Mouse (Mus musculus) mouse embryonic stem cell (cell line): ENCODE measurements around the gene Casq2.

Source experiments
- in situ Hi-C, 2 experiments: fragments of 300-500 bp; cut with MboI; formaldehyde crosslinking; loops; 1 replicate in 1 of 2; 3 replicates in 1 of 2; pipeline ENCODE4 v1.14.3; 2019 to 2020; ENCODE audit warnings: low sequenced_read_pairs in 2 of 2, low pct_unique_long_range_greater_than_20kb in 1 of 2, mixed read lengths in 1 of 2; ENCODE audit not compliant: unreplicated experiment in 1 of 2

The Casq2 gene

GRCm38 (mm10) chr3:102123654-102124053 lies 37.4 kb downstream of the Casq2 start:
- in situ Hi-C loops: no loop called here

DNA sequence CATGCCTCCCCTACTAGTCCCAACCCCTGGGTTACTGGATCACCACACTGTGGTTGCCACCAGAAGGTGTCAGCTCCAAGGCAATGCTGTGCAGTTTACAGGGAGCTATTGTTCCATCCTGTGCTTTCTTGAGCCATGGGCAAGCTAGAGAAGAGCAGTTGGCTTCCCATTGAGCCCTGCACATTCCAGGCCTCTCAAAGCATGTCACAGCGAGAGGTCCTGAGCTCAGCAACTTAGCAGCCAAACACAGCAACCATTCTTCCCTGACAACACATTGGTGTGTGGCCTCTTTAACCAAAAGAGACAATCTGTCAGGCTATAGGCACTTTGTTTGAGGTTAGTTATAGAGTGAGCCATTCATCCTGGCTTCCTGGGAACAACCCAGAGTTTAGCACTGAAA lies 39.3 kb downstream of the Casq2 start:
- in situ Hi-C loops: no loop called here

DNA sequence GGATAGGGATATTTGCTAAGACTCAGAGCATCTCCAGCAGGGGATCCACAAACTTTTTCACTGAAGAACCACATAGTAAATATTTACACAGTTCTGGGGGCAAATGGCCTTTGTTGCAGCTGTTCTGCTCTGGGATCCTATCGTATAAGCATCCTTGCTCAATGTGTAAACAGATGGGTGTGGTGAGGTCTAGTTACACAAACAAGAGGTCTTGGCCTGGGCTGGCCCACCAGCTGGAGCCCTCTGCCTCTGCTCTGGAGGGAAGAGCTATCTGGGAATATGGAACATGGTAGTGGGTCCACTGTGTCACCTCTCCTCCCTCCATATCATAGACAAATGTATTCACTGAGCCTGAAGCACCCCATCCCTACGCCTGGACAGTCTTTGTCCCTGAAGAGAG lies 40.9 kb downstream of the Casq2 start:
- in situ Hi-C loops: no loop called here

DNA sequence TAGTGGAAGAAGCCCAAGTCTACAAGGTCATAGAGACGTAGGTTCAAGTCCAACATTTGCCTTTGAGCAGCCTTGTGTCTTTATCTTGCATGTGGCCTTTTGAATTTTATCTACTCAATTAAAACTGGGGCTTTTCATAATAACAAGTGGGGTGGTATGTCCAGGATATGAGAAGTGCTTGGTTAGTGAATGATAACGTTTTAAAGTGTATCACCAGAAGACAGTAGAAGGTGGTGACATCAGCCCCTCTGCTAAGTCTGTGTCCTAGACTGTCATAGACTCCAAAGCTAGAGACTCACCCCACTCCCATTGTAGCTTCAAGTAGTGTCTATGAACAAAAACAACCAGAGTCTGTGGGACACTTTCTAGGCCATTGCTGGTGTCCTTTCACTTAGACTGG lies 42.0 kb downstream of the Casq2 start:
- in situ Hi-C loops: no loop called here

GRCm38 (mm10) chr3:102130478-102130877 lies 44.3 kb downstream of the Casq2 start:
- in situ Hi-C loops: no loop called here

- in situ Hi-C loops: no loop called here
These were observed 45.6 kb downstream of the Casq2 start for GRCm38 (mm10) chr3:102131627-102132324.

DNA sequence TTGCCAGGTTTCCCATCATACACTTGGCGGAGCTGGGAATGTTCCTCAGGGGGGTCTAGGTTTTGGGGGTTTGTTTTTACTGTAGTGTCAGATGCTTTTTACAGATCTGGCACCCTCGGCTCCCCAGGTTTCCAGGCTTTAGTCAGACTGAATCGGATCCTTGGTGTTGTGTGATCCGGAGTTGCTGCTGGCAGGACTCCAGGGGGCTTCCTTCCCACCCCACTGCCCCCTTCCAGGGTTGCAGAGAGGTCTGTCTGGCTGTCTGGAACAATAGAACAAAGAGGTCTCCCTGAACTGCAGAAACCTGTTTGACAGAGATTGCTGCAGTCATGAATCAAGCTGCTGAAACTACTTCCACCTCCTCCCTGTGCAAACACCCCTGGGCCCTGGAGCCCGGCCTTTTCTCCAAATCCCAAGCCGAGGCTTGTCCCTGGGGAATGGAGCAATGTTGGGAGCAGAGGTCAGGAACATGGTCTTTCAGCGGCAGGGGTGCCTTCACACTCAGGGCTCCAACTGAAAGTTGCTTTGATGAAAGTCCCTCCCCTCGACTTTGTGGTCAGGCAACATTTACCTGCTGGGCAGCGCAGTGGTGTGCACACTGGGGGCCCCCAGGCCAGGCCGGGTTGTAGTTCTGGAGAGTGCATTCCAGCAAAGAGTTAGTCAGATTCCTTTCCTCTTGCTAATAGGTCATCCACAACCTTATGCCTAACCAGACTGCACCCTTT lies 49.3 kb downstream of the Casq2 start:
- in situ Hi-C loops: no loop called here

- in situ Hi-C loops: no loop called here
These were observed 50.9 kb downstream of the Casq2 start for GRCm38 (mm10) chr3:102137158-102137557.

GRCm38 (mm10) chr3:102138899-102139298 lies 52.7 kb downstream of the Casq2 start:
- in situ Hi-C loops: no loop called here

DNA sequence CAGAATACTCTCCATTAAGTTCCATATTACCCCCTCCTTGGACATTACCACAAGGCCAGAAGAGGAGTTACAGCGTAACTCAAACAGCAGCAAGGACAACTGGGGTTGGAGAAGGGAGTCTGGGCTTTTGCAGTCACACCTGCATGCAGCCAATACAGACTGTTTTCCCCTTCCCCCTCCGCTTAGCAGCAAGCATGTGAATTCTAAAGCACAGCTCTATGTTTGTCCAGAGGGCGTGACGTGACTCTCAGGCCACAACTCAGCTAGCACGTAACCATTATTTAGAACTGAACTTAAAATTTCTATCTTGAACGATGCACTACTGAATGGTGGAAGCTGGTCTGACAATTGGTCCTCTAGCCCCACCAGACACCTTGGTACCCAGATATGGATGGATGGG lies 54.4 kb downstream of the Casq2 start:
- in situ Hi-C loops: no loop called here

GRCm38 (mm10) chr3:102141451-102141850 lies 55.2 kb downstream of the Casq2 start:
- in situ Hi-C loops: no loop called here

DNA sequence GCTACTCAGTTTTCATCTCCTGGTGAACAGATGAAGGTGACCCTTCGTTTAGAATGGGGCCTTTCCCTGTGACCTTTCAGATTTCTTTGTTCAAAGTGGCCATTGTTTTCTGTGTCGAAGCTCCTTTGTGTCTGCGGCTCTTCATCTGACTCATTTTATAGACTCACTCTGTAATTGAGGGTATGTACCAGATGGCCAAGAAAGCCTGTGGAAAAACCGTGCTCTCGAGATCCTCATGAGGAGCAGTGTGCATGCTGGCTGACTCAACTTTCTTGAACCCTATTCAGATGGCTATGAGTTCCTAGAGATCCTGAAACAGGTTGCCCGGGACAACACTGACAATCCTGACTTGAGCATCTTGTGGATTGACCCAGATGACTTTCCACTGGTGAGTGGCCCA lies 55.7 kb downstream of the Casq2 start:
- in situ Hi-C loops: no loop called here

- in situ Hi-C loops: no loop called here
These were observed 56.7 kb downstream of the Casq2 start for GRCm38 (mm10) chr3:102142947-102143346.

GRCm38 (mm10) chr3:102143536-102143935 lies 57.3 kb downstream of the Casq2 start:
- in situ Hi-C loops: no loop called here

GRCm38 (mm10) chr3:102144401-102144800 lies 58.2 kb downstream of the Casq2 start:
- in situ Hi-C loops: no loop called here

GRCm38 (mm10) chr3:102145645-102146386 lies 59.6 kb downstream of the Casq2 start:
- in situ Hi-C loops: no loop called here

GRCm38 (mm10) chr3:102146428-102146827 lies 60.2 kb downstream of the Casq2 start:
- in situ Hi-C loops: no loop called here

GRCm38 (mm10) chr3:102147189-102147588 lies 61.0 kb downstream of the Casq2 start:
- in situ Hi-C loops: no loop called here

DNA sequence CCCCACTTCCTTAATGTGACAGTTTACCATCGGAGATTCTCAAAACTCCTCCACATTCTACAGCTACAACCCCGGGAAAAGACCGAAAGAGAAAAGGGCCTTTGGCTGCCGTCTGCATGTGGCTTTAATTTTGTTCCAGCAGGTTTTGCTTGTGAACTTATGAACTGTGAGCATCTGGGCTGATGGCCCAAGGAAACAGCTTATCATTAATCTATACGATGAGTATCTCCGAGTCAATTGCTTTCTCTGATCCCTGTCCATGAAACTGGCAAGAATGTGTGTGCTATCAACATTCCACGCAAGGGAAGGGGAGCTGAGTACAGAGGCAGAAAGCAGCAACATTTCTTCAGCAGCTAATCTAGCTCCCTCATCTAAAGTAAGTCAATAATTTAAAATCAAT lies 63.7 kb downstream of the Casq2 start:
- in situ Hi-C loops: no loop called here
